Mouse (Mus musculus) neural tube, embryonic 12.5 days (tissue): ENCODE measurements around the gene Prph. TPM values are rescaled to one million over a fixed set of nuclear protein-coding genes. Genes with fewer than 3 reads are reported as not detected.

ENCODE experiments used
- ATAC-seq: fragments of 200-750 bp; cut with Nextera tagmentation; 2 replicates; pipeline ENCODE4 v1.8.0; 2017; ENCODE audit warnings: low read depth, mild to moderate bottlenecking, moderate TSS enrichment, moderate library complexity; ENCODE audit not compliant: low FRiP score
- H3K27ac ChIP-seq: fragments of 300-500 bp; sonication (generic); 2 replicates; pipeline ENCODE4 v1.5.1; 2016
- H3K27me3 ChIP-seq: fragments of 300-500 bp; sonication (generic); replicated peaks from 2 replicates; pipeline ENCODE4 v1.6.1; 2016; ENCODE audit warnings: mild to moderate bottlenecking
- H3K36me3 ChIP-seq: fragments of 300-500 bp; sonication (generic); 2 replicates; pipeline ENCODE4 v1.6.1; 2016; ENCODE audit warnings: mild to moderate bottlenecking
- H3K4me1 ChIP-seq: fragments of 300-500 bp; sonication (generic); 2 replicates; pipeline ENCODE4 v1.6.1; 2016
- H3K4me2 ChIP-seq: fragments of 300-500 bp; sonication (generic); replicated peaks from 2 replicates; pipeline ENCODE4 v1.6.1; 2016; ENCODE audit warnings: mild to moderate bottlenecking
- H3K4me3 ChIP-seq: fragments of 300-500 bp; sonication (generic); 2 replicates; pipeline ENCODE4 v1.5.1; 2016
- H3K9ac ChIP-seq: fragments of 300-500 bp; sonication (generic); 2 replicates; pipeline ENCODE4 v1.6.1; 2016; ENCODE audit warnings: mild to moderate bottlenecking
- H3K9me3 ChIP-seq: fragments of 300-500 bp; sonication (generic); 2 replicates; pipeline ENCODE4 v1.6.1; 2016; ENCODE audit warnings: mild to moderate bottlenecking
- WGBS: fragments of 180-500 bp; shearing (Covaris S2); methylation state at CpG from one replicate; pipeline ENCODE4 v1.1.7; 2016; 5-methylcytosine and 5-hydroxymethylcytosine counted together
- polyA plus RNA-seq: library from polyadenylated mRNA; unstranded; fragments of >200 nt; fragmentation: Nextera tagmentation; extraction: Ambion mirVana; gene quantifications from 2 replicates; pipeline ENCODE4 v1.2.1, GENCODE M21; 2016

Gene Prph
- polyA plus RNA-seq, 1 experiment from 2014 or later, result 168 TPM

DNA sequence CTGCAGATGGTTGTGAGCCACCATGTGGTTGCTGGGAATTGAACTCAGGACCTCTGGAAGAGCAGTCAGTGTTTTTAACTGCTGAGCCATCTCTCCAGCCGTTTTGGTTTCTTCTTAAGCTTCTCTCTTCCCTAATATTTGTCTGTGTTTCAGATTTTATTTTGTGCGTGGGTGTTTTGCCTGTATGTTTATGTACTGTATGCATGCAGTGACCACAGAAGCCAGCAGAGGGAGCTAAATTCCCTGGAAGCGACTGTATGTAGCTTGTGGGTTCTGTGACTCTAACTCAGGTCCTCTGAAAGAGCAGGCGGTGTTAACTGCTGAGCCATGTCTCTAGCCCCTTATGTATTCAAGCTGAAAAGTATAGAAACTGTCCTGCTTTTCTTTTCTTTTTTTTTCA lies 28.7 kb upstream of the Prph start:
- Histone ChIP-seq H3K27ac (no peak overlapping the region), H3K9ac (no peak overlapping the region)

DNA sequence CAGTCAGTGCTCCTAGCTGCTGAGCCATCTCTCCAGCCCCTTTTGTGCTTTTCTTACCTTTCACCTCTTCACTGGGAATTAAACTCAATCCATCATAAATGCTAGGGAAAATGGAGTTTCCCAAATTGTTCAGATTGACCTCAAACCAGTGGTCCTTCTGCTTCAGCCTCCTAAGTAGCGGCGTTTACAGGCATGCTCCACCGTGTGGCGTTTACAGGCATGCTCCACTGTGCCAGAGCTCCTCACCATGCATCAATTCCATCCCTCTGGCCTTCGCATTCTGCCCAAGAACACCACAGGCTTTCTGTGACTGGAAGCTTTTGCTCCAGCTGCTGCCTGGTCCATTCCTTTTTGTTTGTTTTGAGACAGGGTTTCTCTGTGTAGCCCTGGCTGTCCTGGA lies 27.9 kb upstream of the Prph start:
- ATAC-seq, result no peak
- WGBS, result 75% methylated on average over 5 of the region's 5 CpGs

More for the DNA sequence above, 28.7 kb upstream of the Prph start:
- ATAC-seq, result no peak
- peaks cover 15% of the 10 kb centered on the region for H3K4me1 ChIP-seq
- no peak overlapping the region for H3K4me3 ChIP-seq
- 60% methylated on average over 4 of the region's 4 CpGs for WGBS
- no peaks in the 10 kb centered on the region for H3K36me3 ChIP-seq
- no peak overlapping the region for H3K4me2 ChIP-seq
- no peaks in the 10 kb centered on the region for H3K9me3 ChIP-seq
- H3K27me3 ChIP-seq, result 0 out of 2 replicates have a peak, but pooled peaks cover 6% of the 10 kb centered on the region

GRCm38 (mm10) chr15:99028874-99029458 lies 26.0 kb upstream of the Prph start:
- Histone ChIP-seq H3K27me3 (0 out of 2 replicates have a peak, but pooled peaks cover 6% of the 10 kb centered on the region), H3K9ac (peak overlapping the region; percentile 47), H3K9me3 (no peaks in the 10 kb centered on the region), H3K36me3 (no peaks in the 10 kb centered on the region), H3K27ac (no peak overlapping the region), H3K4me1 (peaks cover 26% of the 10 kb centered on the region), H3K4me2 (peak overlapping the region; percentile 74), H3K4me3 (peak overlapping the region; percentile 47)
- ATAC-seq, result no peak
- WGBS, result under 1% methylated on average over 8 of the region's 10 CpGs

More for the DNA sequence above, 27.9 kb upstream of the Prph start:
- H3K36me3 ChIP-seq, result no peaks in the 10 kb centered on the region
- no peak overlapping the region for H3K9ac ChIP-seq
- H3K4me3 ChIP-seq, result no peak overlapping the region
- no peaks in the 10 kb centered on the region for H3K9me3 ChIP-seq
- no peak overlapping the region for H3K27ac ChIP-seq
- no peak overlapping the region for H3K4me2 ChIP-seq
- H3K27me3 ChIP-seq, result 0 out of 2 replicates have a peak, but pooled peaks cover 6% of the 10 kb centered on the region
- peaks cover 17% of the 10 kb centered on the region for H3K4me1 ChIP-seq

DNA sequence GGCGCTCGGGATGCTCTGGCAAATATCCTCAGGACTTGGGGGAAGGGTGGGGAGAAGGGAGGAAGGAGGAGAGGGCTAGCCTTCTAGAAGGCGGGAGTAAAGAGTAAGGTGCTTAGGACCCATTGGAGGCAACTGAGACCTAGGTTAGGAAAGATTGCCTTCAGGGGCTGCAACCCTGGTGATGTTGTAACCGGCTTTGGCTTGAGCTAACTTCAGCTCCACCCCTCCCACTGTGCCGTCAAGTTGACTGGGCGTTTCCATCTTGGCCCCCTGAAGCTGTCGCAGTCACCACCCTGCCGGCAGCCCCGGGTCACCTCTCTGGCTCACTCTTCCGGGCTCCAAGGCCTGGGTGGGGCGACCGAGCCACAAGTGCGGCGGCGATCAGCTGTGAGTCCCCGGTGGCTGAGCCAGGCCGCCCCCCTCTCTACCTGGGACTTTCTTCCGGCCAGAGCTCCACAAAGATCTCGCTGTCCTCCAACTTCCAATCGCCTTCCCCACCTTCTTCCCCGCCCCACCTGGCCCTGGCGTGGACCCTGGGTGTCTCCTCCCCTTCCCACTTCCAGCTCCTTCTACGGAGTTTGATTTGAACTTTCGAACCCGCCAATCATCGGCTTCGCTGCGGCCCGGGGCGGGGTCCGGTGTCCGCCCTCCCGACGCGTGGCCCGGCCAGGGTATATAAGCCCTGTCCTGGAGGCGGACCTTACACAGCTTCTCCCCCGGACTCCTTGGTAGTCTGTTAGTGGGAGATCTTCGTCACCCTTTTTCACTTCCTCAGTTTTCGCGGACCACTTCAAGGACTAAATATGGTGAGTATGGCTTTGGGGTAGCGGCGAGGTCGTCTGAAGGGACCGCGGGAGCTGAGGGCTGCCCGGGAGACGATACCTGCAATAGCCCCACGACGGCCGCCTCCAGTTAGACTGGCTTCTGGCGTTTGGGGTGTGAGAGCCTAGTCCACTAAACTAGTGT lies 25.1 kb upstream of the Prph start, which contains the start of gene Tuba1c:
TSS of gene Tuba1c (plus strand) at position 273 of the 966 bp plus-strand sequence.
- Histone ChIP-seq H3K27ac (no peak within 1 kb of the TSS), H3K4me3 (peak within 1 kb of the TSS; percentile 47)

DNA sequence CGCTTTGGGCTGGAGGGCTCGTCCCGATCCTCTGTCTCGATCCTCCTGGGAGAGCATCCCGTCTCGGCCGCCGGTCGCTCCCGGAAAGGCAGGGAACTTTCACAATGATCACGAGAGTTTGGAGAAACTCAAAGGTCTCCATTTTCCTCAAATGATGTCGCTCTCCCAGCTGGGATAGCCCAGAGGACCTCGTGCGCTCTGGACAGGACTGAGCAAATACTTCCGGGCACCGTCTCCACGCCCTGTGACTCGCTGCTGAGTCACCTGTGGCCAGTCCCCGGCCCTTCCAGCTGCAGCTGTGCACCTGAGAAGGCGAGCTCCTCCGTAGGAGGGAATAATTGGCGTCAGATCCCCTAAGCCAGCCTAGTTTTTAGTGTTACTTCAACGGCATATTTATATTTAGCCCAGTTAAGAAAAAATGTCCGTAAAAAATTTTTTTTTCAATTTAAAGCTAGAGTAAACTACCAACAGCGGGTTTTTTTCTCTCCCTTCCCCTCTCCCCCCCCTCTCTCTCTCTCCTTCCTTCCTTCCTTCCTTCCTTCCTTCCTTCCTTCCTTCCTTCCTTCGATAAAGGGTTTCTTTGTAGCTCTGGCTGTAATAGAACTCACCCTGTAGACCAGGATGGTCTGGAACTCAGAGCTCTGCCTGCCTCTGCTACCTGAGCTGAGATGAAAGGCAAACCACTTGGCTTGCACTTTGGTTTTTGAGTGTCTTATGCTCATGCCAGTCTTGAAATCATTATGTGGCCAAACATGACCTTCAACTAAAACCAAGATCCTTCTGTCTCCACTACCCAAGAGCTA lies 24.2 kb upstream of the Prph start:
- peaks cover 26% of the 10 kb centered on the region for H3K4me1 ChIP-seq
- no peak overlapping the region for H3K27ac ChIP-seq
- no peak for ATAC-seq
- 13% methylated on average over 26 of the region's 26 CpGs for WGBS
- H3K27me3 ChIP-seq, result 0 out of 2 replicates have a peak, but pooled peaks cover 6% of the 10 kb centered on the region
- no peaks in the 10 kb centered on the region for H3K9me3 ChIP-seq
- H3K4me2 ChIP-seq, result peak overlapping the region; percentile 74
- peaks cover 13% of the 10 kb centered on the region for H3K36me3 ChIP-seq
- peak overlapping the region; percentile 47 for H3K4me3 ChIP-seq
- peak overlapping the region; percentile 47 for H3K9ac ChIP-seq

More for the DNA sequence above, 25.1 kb upstream of the Prph start, which contains the start of gene Tuba1c:
- H3K9me3 ChIP-seq, result no peaks in the 10 kb centered on the region
- ATAC-seq, result peak; percentile 78
- 1% methylated on average over 52 of the region's 52 CpGs for WGBS
- H3K27me3 ChIP-seq, result 0 out of 2 replicates have a peak, but pooled peaks cover 6% of the 10 kb centered on the region
- peak within 1 kb of the TSS; percentile 74 for H3K4me2 ChIP-seq
- H3K4me1 ChIP-seq, result peaks cover 26% of the 10 kb centered on the region
- peaks cover 5% of the 10 kb centered on the region for H3K36me3 ChIP-seq
- H3K9ac ChIP-seq, result peak within 1 kb of the TSS; percentile 47

GRCm38 (mm10) chr15:99031388-99031675 lies 23.6 kb upstream of the Prph start:
- peaks cover 19% of the 10 kb centered on the region for H3K36me3 ChIP-seq
- no peak overlapping the region for H3K27ac ChIP-seq
- 0 out of 2 replicates have a peak, but pooled peaks cover 6% of the 10 kb centered on the region for H3K27me3 ChIP-seq
- H3K9ac ChIP-seq, result no peak overlapping the region
- WGBS, result 80% methylated on average over 4 of the region's 4 CpGs
- peak overlapping the region; percentile 47; the same call in 1 of the 2 replicates for H3K4me3 ChIP-seq
- ATAC-seq, result no peak
- H3K4me1 ChIP-seq, result peaks cover 26% of the 10 kb centered on the region
- H3K9me3 ChIP-seq, result no peaks in the 10 kb centered on the region
- H3K4me2 ChIP-seq, result peak overlapping the region; percentile 74

- no peak for ATAC-seq
- H3K4me3 ChIP-seq, result no peak overlapping the region
- no peak overlapping the region for H3K27ac ChIP-seq
- peak overlapping the region; percentile 74 for H3K4me2 ChIP-seq
- no peak overlapping the region for H3K9ac ChIP-seq
- H3K27me3 ChIP-seq, result 0 out of 2 replicates have a peak, but pooled peaks cover 6% of the 10 kb centered on the region
- H3K4me1 ChIP-seq, result peaks cover 26% of the 10 kb centered on the region
- WGBS, result 80% methylated on average over 9 of the region's 9 CpGs
- peaks cover 23% of the 10 kb centered on the region for H3K36me3 ChIP-seq
- H3K9me3 ChIP-seq, result no peaks in the 10 kb centered on the region
These were observed 22.8 kb upstream of the Prph start for GRCm38 (mm10) chr15:99032041-99032725.

DNA sequence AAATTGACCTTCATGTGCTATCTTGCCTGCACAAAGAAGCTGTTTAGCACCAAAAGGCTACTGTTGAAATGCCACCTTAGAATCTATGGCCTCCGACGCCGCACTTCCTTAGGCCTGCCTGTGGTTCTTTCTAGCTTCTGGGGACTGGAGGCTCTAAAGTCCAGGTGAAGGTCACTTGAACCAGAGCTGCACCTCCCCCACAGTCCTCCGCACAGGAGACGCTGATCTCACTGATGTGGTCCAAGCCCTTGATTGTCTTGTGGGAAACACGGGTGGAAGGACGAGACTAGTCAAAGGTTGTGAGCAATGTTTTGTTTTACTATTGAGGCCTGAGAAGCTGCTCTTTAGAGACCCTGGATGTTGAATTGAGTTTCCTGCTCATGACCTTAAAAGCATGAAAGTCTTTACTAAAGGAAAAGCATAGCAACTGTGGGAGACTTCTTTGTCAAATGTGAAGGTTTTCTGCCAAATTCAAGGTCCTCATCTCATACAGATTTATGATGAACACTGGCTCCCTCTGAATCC lies 22.2 kb upstream of the Prph start:
- Histone ChIP-seq H3K27me3 (0 out of 2 replicates have a peak, but pooled peaks cover 6% of the 10 kb centered on the region), H3K27ac (no peak overlapping the region), H3K4me2 (peak overlapping the region; percentile 74), H3K4me1 (peaks cover 26% of the 10 kb centered on the region), H3K9me3 (no peaks in the 10 kb centered on the region), H3K36me3 (peaks cover 23% of the 10 kb centered on the region), H3K4me3 (no peak overlapping the region), H3K9ac (no peak overlapping the region)
- ATAC-seq, result no peak
- WGBS, result 78% methylated on average over 7 of the region's 7 CpGs

DNA sequence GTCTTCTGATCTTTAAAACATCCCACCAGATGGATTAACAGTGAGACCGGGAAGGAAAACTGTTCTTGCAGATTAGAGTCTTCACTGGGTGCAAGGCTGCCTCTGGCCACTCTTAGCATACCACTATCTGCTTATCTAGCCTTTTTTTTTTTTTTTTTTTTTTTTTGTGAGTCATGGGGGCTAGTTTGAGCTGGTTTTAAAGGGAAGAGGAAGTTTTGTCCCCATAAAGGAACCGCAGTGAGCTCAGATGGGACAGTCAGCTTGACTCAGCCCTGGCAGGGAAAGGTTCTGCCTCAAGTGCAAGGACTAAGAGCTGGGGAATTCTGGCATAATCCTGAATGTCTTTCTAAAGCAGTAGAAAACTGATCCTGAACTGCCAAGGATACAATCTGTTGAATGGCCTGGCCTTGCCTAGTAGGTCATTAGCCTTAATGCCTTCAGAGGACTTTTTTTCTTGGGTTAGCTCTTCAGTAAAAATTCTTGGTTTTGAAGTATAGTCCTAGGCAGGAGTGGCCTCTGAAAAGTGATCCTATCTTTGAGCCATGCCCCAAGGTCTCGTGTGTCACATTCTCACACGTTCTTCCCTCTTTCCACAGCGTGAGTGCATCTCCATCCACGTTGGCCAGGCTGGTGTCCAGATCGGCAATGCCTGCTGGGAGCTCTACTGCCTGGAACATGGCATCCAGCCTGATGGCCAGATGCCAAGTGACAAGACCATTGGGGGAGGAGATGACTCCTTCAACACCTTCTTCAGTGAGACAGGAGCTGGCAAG lies 21.3 kb upstream of the Prph start:
- 90% methylated on average over 7 of the region's 7 CpGs for WGBS
- 0 out of 2 replicates have a peak, but pooled peaks cover 6% of the 10 kb centered on the region for H3K27me3 ChIP-seq
- H3K9me3 ChIP-seq, result no peaks in the 10 kb centered on the region
- no peak overlapping the region for H3K9ac ChIP-seq
- H3K4me3 ChIP-seq, result no peak overlapping the region
- no peak overlapping the region for H3K27ac ChIP-seq
- ATAC-seq, result no peak
- peaks cover 29% of the 10 kb centered on the region for H3K36me3 ChIP-seq
- peaks cover 26% of the 10 kb centered on the region for H3K4me1 ChIP-seq
- no peak overlapping the region for H3K4me2 ChIP-seq

GRCm38 (mm10) chr15:99035431-99035830 lies 19.5 kb upstream of the Prph start:
- Histone ChIP-seq H3K27ac (no peak overlapping the region), H3K9ac (no peak overlapping the region), H3K4me2 (no peak overlapping the region), H3K36me3 (peaks cover 29% of the 10 kb centered on the region), H3K27me3 (no peaks in the 10 kb centered on the region), H3K4me3 (no peak overlapping the region), H3K4me1 (peaks cover 11% of the 10 kb centered on the region), H3K9me3 (no peaks in the 10 kb centered on the region)
- ATAC-seq, result no peak
- WGBS, result 83% methylated on average over 4 of the region's 4 CpGs
